Mouse (Mus musculus) NIH3T3 (cell line): ENCODE measurements around the gene St3gal4.

Experiments used
- DNase-seq: peaks from one replicate; pipeline ENCODE4 v3.0.0-alpha.2; 2012; ENCODE audit warnings: low read depth

Gene St3gal4

DNA sequence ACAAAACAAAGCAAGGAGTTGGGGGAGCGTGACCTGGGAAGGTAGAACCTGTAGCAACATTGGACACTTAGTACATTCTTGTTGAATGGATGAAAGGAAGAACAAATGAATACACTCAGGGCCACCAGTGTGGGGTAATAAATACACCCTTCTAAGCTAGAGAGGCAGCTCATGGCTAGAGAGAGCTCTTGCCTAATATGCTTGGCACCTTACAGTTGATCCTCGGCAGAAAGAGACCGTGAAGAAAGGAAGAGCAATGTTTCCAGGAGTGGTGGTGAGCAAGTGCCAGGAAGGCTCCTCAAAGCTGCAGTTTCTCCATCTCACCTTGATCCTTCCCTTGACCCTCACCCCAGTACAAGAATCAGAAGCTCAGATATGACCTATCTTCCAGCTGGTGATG, 9.5 kb upstream of the St3gal4 start:
- DNase-seq = no peak

DNA sequence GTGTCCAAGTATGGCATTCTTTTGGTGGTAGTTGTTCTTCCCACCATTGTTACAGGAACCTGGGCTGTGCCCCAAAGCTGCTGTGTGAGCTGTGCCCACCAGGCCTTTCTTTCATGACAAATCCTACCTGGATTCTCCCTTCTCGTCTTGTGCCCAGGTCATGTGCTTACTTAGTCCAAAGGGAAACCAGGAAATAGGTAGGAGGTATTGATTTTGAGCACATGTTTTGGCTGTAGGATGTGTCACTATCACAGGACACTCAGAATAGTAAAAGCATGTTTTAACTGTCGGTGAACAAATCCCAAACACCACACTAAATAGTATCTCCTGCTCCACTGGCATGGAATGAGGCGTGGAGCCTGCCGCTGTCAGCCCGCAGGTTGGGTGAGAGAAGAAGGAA, 8.5 kb upstream of the St3gal4 start:
- no peak for DNase-seq

DNA sequence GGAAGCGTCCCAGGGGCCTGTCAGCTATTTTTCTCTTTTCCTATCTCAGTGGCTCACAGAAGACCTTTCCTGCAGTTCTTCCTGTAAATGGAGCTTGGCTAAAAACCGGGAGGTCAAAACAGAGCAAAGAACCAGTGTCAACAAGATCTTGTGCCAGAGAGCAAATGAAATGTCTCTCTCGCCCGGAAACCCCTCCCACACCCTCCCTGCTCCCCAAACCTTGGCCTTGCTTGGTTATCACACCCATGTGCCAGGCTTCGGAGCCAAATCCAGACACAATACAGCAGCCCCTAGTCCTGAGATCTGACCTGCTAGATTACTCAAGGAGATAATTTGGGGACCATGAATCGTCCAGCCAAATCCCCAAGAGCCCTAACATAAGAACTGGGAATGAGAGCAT, 8.1 kb upstream of the St3gal4 start:
- no peak for DNase-seq

GRCm38 (mm10) chr9:35124678-35124955, 5.5 kb upstream of the St3gal4 start:
- no peak for DNase-seq

- peak; percentile 24 for DNase-seq
Measured at GRCm38 (mm10) chr9:35123804-35124677, 5.0 kb upstream of the St3gal4 start.

DNA sequence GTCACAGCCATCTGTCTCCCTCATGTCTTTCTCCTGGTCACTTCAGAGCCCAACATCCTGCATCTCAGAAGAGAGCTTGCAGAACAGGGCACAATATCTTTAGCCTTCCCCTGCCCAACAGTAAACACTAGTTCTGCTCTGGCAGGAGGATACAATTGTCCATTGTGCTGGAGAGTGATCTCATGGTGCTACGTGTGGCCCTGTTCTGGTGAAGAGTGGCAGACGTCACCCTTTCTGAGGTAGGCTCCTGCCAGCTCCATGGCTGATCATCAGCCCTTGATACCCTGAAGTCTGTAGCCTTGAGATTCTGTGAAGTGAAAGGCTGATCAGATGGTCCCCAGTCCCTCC, 4.4 kb upstream of the St3gal4 start:
- no peak for DNase-seq

GRCm38 (mm10) chr9:35122551-35123266, 3.6 kb upstream of the St3gal4 start:
- DNase-seq = no peak

DNA sequence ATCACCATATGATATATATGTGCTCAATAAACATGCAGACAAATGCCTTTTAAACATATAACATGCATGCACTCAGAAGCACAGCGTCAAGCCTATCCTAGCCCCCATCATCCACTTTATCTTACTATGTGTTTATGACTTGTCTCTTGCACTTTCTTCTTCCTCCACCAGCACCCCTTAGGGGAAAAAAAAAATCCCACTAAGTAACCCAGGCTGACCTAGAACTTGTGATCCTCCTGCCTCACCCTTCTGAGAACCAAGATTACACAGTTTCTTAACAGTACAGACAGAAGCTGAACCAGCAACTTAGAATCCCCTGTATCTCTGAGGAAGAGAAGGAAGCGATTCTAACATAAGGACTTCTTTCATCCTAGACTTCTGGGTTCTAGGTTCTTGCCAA, 505 bp downstream of the St3gal4 start:
- no peak for DNase-seq

GRCm38 (mm10) chr9:35117384-35118295, 1.4 kb downstream of the St3gal4 start:
- DNase-seq = peak; percentile 55

GRCm38 (mm10) chr9:35116391-35117381, 2.4 kb downstream of the St3gal4 start:
- peak; percentile 88 for DNase-seq

DNA sequence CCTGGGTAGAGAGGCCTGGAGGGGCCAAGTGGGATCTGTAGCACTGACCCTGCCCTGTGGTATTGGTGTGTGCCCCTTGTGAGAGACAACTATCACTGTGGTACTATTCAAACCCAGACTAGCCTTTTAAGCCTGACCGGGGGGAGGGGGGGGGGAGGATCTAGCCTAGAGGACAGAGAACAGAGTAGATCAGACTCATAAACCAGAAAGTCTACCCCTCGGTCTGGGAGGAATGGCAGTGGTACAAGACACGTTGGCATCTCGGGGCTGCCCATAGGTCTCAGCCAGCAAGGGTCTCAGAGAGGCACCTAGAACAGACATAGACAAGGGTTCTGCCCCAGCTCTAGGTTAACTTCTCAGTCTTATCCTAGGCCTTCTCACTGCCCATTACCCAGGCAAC, 3.3 kb downstream of the St3gal4 start:
- peak; percentile 24 for DNase-seq

- no peak for DNase-seq
Measured at GRCm38 (mm10) chr9:35115299-35115698, 3.8 kb downstream of the St3gal4 start.

DNA sequence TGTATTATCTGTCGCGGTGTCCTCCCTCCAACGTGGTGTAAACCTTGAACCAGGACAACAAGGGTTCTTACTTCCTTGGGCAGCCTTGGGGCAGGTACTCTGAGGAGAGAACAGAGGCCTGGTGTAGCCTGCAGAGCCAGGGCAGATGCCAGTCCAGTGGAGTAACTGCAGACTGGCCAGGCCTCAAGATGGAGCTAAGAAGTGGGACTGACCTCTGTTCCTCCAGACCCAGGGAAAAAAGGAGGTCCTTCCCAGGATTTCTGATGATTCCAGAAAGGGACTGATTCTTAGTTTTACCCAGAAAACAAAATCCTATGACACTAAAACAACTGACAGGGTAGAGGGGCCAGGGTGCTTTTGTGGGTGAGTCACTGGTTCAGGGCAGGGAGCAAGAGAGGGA, 4.8 kb downstream of the St3gal4 start:
- DNase-seq = no peak

GRCm38 (mm10) chr9:35111941-35112595, 7.0 kb downstream of the St3gal4 start:
- peak; percentile 83 for DNase-seq

GRCm38 (mm10) chr9:35111446-35111845, 7.6 kb downstream of the St3gal4 start:
- DNase-seq = no peak

DNA sequence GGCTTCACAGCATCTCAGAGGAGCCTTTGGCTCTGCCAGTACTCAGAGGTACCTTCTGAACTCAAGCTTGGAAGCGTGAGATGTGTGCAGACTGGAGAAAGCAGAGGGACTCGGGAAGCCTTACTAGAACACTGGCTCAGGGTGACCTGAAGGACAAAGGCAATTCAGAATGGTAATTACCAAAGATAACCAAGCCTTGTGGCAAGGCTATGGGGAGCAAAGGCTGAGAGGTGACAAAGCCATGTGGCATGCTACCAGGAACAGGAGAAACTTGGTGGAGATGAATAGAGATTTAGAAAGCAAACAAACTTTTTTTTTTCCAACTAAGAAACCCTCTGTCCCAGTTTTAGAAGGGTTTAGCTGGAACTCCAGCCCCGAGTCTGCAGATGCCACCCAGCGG, 8.5 kb downstream of the St3gal4 start:
- no peak for DNase-seq

DNA sequence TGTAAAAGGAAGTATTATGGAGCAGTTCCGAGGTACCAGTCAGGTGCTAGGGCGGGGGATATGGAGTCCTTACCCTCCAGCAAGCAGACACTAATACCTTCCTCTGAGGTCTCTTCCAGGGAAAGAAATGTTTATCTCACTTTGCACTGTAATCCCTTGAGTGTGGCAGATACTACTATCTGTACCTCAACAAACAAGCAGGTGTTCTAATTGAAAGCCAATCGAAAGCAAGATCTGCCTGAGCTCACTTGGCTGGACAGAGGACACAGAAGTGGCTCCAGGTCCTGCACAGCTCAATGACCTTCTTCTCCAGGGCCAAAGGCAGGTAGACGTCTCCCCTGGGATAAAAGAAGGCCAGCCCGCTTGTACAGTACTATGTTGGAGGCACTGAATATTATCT, 9.0 kb downstream of the St3gal4 start:
- DNase-seq = no peak

GRCm38 (mm10) chr9:35108916-35109315, 10.2 kb downstream of the St3gal4 start:
- DNase-seq = peak; percentile 71

GRCm38 (mm10) chr9:35108066-35108465, 11.0 kb downstream of the St3gal4 start:
- no peak for DNase-seq

GRCm38 (mm10) chr9:35107396-35107795, 11.7 kb downstream of the St3gal4 start:
- DNase-seq = no peak
